Mouse (Mus musculus) embryonic fibroblast, embryonic 13.5 days (primary cell): ENCODE results near the gene Atp1a3. TPM values are rescaled to one million over a fixed set of nuclear protein-coding genes. Genes with fewer than 3 reads are reported as not detected.

ENCODE experiments used
- H3K27ac ChIP-seq: 2 replicates; pipeline ENCODE4 v1.5.1; 2012; ENCODE audit warnings: low read length, control low read depth, inconsistent platforms; ENCODE audit not compliant: insufficient read depth
- H3K4me1 ChIP-seq: 2 replicates; pipeline ENCODE4 v1.6.1; 2011; ENCODE audit warnings: low read length; ENCODE audit not compliant: control insufficient read depth, insufficient read depth
- H3K4me3 ChIP-seq: 2 replicates; pipeline ENCODE4 v1.5.1; 2011; ENCODE audit warnings: mild to moderate bottlenecking, control low read depth, low read length; ENCODE audit not compliant: insufficient read depth
- CTCF ChIP-seq: IDR thresholded peaks from 2 replicates; pipeline ENCODE4 v1.5.1; 2011; ENCODE audit warnings: mild to moderate bottlenecking, control low read depth, low read length, moderate library complexity, borderline replicate concordance; ENCODE audit not compliant: insufficient read depth
- POLR2A ChIP-seq: IDR thresholded peaks from 2 replicates; pipeline ENCODE4 v1.6.1; 2011; ENCODE audit warnings: low read depth, mild to moderate bottlenecking, control low read depth, low read length, moderate library complexity
- polyA plus RNA-seq: library from polyadenylated mRNA; stranded (reverse); fragments of >200 nt; gene quantifications from 2 replicates; pipeline ENCODE4 v1.2.4, GENCODE M21; 2011; ENCODE audit warnings: low read depth; ENCODE audit not compliant: missing spikeins, insufficient read length

Gene Atp1a3
- polyA plus RNA-seq, 1 experiment = 0.19 TPM

DNA sequence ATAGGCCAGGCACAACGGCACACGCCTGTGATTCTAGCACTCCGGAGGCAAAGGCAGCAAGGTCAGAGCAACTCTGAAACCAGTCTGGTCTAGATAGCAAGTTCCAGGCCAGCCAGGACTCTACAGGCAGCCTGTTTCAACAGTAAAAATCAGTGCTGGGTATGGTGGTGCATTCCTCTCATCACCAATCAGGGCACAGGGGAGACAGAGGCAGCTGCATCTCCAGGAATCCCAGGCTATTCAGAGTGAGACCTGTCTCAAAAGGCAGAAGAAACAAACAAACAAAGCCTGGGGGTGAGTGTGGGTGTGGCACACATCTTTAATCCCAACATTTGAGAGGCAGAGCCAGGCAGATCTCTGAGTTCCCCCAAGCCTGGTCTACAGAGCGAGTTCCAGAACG lies 22.4 kb downstream of the Atp1a3 start:
- Histone ChIP-seq H3K4me3 (no peak overlapping the region), H3K27ac (no peak overlapping the region), H3K4me1 (no peaks in the 10 kb centered on the region)
- TF ChIP-seq CTCF = no peak
- no peak for TF ChIP-seq POLR2A

DNA sequence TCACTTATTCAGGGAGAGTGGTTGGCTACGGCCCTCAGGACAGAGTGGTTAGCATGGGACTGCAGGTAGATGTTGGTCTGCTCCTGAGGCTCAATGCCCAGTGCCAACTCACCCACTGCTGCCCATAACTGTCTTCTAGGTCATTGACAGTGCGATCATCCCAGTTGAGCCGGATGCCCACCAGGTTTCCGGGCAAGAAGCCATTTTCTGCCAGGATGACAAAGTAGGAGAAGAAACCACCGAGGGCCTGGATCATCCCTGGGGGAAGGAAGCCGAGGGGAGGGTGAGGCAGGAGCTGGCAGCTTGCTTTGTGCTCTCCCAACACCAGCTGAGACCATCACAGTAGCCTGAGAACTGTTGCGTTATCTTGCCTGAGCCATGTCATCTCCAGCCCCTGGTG lies 25.3 kb downstream of the Atp1a3 start:
- H3K27ac ChIP-seq = no peak overlapping the region
- H3K4me1 ChIP-seq = no peaks in the 10 kb centered on the region
- H3K4me3 ChIP-seq = no peak overlapping the region
- no peak for TF ChIP-seq POLR2A
- no peak for TF ChIP-seq CTCF

DNA sequence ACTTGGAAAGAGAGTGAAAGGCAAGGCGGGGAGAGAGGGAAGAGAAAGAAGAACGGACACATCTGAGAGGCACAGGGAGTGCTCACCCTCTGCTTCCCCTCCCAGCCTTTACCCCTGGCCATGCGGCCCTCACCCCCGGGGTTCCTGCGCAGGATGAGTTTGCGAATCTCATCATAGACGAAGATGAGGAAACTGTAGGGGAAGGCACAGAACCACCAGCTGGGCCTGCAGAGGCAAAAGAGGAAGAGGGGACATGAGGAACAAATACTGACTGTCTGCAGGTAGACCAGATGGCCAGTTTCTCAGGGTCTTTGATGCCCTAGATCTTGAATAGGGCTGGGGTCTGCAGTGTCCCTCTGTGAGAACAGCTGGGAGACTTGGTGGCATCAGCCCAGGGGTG lies 27.0 kb downstream of the Atp1a3 start:
- no peak overlapping the region for H3K27ac ChIP-seq
- H3K4me3 ChIP-seq = no peak overlapping the region
- H3K4me1 ChIP-seq = no peaks in the 10 kb centered on the region
- TF ChIP-seq POLR2A = no peak
- no peak for TF ChIP-seq CTCF

DNA sequence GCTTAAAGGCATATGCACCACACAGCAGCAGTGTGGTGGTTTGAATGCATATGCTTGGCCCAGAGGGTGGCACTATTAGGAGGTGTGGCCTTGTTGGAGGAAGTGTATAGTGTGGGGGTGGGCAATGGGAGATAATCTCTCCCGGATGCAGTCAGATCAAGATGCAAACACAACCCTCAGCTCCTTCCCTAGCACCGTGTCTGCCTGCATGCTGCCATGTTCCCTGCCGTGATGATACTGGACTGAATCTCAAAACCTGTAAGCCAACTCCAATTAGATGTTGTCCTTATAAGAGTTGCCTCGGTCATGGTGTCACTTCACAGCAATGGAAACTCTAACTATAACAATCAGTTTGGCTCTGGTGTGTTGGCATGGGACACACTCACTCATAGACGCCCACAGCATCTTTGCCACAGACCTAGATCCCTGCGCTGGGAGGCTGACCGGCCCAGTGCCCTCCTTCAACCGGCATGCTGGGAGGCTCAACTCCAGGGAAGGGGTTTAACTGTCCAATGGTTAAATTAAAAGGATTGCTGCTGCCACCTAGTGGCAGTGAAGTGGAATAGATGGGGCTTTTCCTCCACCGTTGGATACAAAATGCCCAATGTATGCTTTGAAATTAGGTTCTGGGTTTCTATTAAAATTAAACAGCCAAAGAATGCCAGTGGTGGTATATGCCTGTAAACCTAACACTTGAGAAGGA lies 30.7 kb downstream of the Atp1a3 start:
- no peak overlapping the region for H3K4me3 ChIP-seq
- TF ChIP-seq POLR2A (no peak), CTCF (no peak)
- H3K4me1 ChIP-seq = 0 out of 2 replicates have a peak, but pooled peaks cover 3% of the 10 kb centered on the region
- H3K27ac ChIP-seq = no peak overlapping the region

DNA sequence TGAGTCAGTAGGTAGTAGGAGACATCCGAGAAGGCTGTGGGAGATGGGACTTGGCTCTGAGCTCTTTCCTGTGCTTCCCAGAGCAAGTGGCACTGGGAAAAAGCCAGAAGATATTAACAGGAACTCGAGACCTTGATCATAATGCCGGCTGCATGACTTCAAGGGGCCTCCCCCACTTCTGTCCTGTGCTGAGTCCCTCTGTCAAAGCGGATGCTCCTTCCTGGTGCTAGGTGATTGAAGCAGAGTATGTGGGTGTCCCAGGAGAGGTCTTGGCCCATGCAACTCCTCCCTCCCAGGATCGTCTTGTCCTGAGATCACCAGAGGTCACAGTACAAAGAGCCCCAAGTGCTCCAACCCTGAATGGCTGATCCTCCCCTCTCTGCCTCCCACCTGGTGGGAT lies 31.9 kb downstream of the Atp1a3 start:
- no peak for TF ChIP-seq CTCF
- TF ChIP-seq POLR2A = no peak
- Histone ChIP-seq H3K27ac (no peak overlapping the region), H3K4me1 (0 out of 2 replicates have a peak, but pooled peaks cover 3% of the 10 kb centered on the region), H3K4me3 (no peak overlapping the region)

DNA sequence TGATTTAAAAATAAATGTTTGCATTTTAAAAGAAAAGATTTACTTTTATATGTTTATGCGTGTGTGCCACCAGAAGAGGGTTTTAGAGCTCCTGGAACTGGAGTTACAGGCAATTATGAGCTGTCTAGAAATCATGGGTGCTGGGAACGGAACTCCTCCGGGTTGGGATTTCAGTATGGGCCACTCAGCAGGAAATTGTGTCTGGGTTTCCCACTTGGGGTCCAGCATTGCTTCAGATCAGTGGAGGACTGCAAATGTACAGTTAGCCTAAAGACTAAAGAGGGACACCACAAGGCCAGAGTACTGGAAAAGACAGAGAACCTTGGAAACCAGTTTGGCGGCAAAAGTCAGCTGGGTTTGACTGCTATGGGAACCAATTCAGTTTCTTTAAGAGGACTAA lies 32.5 kb downstream of the Atp1a3 start:
- Histone ChIP-seq H3K4me3 (no peak overlapping the region), H3K4me1 (0 out of 2 replicates have a peak, but pooled peaks cover 3% of the 10 kb centered on the region), H3K27ac (no peak overlapping the region)
- TF ChIP-seq CTCF (no peak), POLR2A (no peak)

DNA sequence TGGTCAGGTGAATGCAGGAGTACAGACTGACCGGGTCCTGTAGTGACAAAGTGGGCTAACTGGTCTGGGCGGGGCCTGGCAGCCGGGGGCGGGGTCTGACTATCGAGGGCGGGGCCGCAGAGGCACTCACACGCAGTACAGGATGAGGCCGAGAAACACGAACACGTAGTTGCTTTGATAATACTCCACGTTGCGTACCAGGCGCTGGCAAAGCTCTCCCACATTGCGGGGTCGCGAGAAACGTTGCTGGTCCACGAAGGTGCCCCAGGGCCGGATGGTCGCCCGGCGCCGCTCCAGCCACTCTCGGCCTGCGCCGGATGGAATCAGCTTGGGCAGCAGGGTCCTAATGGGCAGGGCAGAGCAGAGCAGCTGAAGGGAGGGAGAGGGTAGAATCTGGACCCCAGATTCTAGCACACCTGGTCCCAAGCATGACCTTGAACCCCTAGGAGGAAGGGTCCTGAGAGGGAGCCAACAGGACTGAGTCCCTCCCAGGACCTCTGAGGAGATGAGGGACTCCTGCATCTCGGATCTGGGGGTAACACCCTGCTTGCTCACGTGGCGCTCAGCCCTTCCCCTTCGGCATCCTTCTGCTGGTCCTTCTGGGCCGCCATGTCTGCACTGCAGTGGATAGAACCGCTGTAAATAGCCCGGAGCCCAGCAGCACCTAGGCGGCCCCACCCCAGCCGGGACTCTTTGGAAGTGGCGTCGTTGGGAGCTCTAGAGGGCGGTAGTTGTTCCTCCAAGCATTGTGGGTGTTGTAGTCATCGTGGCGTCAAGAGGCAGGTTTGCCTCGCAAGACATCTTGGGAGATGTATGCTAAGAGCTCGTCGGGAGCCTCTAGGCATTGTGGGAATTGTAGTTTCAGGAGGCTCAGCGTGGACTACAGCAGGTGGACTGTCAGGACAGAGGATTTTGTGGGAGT lies 33.5 kb downstream of the Atp1a3 start, which contains the start of gene Rabac1:
TSS of gene Rabac1 (minus strand) at position 783 of the 922 bp plus-strand sequence.
- Histone ChIP-seq H3K4me1 (0 out of 2 replicates have a peak, but pooled peaks cover 3% of the 10 kb centered on the region), H3K27ac (peak within 1 kb of the TSS; percentile 2; the same call in 1 of the 2 replicates)
- TF ChIP-seq CTCF (no peak), POLR2A (peak; percentile 89)

DNA sequence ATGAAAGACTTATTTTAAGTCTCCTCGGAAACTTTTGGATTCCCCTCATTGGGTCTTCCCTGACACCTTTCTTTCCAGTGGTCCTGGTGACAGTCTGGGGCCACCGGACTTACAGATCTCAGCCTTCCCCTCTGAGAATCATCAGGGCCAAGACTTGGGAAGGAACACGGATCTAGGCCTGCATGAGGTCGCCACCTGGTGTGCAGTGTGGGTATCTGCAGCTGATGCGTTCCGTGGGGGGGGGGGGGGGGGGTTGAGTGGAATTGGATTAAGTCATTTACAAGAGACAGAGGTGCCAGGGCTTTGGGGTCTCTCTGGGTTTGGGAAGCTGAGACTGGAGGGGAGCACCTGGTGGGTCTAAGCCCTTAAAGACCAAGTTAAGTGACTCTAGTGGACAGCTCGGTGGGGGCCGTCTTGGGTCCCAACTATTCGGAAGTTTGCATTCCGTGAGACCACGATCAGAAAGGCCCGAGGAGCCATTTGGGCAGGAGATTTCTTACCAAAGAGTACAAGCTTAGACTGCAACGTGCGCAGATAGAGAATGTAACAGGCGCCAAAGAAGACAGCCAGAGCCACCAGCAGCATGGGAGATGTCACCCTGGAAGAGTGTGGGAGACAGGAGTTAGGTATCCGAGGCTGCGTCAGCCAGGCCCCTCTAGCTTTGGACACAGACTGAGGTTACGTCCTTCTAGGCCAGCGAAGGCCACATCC lies 34.3 kb downstream of the Atp1a3 start:
- Histone ChIP-seq H3K4me1 (0 out of 2 replicates have a peak, but pooled peaks cover 3% of the 10 kb centered on the region), H3K4me3 (peak overlapping the region; percentile 78), H3K27ac (no peak overlapping the region)
- TF ChIP-seq CTCF = peak; percentile 87; the same call in 1 of the 2 replicates
- no peak for TF ChIP-seq POLR2A

More for the DNA sequence above, 33.5 kb downstream of the Atp1a3 start, which contains the start of gene Rabac1:
- peak within 1 kb of the TSS; percentile 78 for H3K4me3 ChIP-seq

DNA sequence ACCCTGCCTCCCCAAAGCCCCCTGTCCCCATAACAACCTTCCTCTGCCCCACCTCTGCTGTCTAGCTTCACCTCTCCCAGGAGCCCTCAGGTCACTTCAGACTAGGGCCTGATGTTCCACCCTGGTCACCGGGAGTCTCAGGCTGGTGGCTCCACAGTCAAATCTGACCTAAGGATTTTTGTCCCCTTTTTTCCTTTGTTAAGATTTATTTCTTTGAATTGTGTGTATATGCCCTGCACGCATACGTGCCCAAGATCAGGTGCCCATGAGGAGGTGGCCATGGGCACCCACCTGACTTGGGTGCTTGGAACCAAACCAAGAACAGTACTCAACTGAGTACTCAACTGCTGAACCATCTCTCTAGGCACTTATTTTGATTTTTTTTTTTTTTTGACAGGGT lies 35.4 kb downstream of the Atp1a3 start:
- Histone ChIP-seq H3K4me3 (no peak overlapping the region), H3K27ac (no peak overlapping the region), H3K4me1 (0 out of 2 replicates have a peak, but pooled peaks cover 3% of the 10 kb centered on the region)
- TF ChIP-seq POLR2A (no peak), CTCF (no peak)
